Mouse (Mus musculus) 416B (cell line): Measurements from ENCODE around the gene Gng13.
A peak's percentile ranks its signal among the peaks of the same experiment; 100 is the strongest.
"Not testable (repeated sequence)": the region's sequence is repeated elsewhere in the genome, so short reads cannot be mapped to it uniquely, and the experiment has no call there.

Source experiments
- DNase-seq: peaks from one replicate; pipeline ENCODE4 v3.0.0; 2011; ENCODE audit warnings: low read depth

Gene Gng13

DNA sequence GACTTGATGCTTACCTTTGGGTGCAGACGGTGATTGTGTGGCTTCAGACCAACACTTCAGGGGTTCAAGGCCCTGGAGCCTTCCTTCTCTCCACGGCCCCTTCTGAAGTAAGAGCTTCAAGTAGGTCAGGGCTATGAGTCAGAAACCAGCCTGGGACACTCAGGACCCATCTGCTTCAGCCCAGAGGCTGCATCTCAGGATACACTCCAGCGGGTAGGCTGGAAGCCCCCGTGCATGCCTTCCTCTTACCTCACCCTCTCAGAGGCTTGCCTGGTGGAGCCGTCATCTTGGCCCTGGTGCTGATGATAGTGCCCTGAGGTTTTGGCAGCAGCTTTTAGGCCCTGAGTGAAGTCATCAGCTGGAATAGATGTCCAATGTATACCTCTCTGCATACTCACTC is 18.3 kb downstream of the Gng13 start:
- DNase-seq: no peak

DNA sequence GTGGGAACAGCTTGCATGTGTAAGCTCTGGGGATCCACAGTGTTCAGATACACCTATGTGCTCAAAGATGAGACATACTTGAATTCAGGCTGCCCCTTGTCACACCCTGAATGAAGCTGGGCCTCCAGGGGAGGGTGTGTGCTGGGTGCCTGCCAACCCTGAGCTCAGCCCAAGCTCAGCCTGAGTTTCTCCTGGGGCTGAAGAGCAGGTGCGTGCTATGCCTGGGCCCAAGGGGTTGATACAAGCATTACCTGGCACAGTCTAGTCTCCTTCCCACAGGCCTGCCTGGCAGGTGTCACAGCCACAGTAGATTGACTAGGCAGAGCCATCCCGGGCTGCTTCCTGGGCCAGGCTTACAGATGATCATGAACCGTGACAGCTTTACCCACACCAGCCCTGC is 18.8 kb downstream of the Gng13 start, which contains the start of gene Mslnl:
Gene Mslnl (plus strand): TSS at position 298 of the 400 bp plus-strand sequence.
- no peak for DNase-seq

DNA sequence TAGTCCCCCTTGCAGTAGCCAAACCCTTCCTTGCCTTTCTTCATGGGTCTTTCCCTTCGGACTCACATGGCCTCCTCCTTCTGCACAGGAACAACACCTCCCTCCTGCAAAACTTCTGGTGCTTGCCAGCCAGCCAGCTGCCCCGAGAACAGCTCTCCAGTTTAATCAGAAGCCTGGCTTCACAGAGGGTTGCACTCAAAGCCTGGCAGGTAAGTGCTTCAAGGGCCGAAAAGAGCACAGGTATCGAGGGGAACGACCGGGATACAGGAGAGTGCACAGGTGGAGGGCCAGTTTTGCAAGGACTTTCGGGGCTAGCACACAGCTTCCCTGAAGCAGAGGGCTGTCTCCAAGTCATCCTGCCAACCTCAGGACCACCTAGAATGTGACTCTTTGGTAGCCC is 21.9 kb downstream of the Gng13 start:
- no peak for DNase-seq

DNA sequence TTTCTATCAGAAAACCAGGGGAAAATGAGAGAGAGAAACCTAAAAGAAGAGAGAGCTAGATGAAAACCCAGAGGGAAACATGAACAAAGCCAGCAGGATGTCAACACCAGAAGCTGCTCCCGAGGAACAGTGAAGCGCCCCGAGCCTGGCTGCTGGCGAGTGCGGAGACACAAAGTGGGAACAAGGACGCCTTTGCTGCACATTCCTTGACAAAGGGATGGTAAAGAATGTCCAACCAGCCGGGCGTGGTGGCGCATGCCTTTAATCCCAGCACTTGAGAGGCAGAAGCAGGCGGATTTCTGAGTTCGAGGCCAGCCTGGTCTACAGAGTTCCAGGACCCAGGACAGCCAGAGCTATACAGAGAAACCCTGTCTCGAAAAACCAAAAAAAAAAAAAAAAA is 24.5 kb downstream of the Gng13 start:
- not testable (repeated sequence) for DNase-seq

DNA sequence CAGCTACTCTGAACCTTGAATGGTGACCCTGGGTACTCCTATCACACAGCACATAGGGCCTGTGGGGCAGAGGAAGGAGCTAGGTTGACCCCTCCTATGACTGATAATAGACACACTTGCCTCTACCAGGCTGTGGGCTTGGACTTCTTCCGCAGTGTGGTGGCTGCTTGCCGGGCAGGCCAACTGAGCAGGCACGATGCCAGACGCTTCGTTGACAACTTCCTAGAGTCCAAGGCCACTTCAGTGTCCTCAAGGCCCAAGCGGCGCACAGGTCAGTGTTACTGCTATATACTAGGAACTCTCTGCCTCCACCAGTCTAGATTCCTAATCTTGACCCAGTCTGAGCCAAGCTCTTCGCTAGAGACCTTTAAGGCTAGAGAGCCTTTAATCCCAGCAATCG is 26.9 kb downstream of the Gng13 start:
- peak; percentile 89 for DNase-seq

DNA sequence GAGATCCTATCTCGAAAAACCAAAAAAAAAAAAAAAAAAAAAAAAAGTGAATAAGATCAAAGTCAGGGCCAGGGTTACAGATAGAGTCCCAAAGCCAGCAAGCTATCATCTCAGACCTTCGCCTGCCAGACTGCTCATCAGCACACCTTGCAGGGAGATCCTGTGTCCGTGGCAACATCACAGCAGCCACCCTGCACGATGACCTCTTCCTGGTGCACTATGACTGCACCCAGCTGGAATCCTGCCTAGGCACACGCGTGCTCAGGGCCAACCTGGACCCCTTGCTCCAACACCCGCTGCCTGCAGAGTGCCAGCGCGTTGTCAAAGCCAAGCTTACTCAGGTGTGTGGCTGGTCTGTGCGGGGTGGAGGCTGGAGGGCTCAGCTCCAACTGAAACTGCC is 27.3 kb downstream of the Gng13 start:
- DNase-seq: no peak

DNA sequence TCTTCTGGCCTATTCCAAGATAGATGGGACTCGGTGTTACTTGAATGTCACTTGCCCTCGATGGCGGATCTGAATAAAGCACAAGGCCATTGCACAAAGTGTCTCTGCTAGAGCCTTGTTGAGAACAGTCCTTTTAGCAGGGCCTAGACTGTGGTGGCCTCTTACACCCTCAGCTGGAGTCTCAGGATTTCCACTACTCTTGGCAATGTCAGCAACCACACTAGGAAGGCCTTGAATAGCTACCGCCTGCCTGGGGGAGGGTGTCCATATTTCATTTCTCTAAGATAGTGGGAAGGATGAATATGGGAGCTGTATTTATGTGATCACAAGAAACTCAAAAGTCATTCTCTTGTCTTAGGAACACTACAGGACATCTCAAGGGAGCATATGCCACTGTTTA is 31.3 kb downstream of the Gng13 start:
- no peak for DNase-seq

DNA sequence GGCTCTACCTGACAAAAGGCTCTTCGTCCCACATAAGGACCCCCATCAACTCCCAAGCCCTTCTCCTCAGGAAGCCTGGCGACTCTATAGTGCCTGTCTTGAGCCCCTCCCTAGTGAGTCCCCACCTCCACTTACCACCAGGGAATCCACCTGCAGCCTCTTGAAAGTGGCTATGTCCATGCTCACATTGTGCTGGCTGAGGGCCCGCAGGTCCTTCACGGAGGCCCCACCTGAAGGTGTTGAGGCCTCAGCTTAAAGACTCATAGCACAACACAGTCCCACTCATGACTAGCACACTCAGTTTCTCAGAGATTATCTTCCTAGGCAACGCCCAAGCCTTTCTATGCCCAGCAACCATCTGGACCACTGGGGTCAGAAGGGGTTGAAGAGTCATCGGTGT is 32.3 kb downstream of the Gng13 start:
- no peak for DNase-seq

DNA sequence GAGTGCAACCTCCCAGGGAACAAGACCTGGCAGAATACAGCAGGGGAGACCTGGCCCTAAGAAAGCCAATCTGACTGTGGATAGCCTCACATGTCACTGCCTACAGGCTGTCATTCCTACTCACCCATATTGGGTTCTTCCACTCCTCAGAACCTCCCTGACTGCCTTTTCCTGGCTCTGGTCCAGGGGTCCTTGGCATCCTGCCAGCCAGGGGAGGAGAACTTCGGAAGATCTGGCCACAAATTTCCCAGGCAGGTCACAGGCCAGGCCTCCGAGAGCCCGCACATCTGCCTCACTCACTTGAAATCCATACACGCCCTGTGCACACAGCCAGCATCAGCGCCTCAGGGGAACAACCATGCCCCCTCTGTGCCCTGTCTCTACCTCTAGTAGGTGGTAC is 34.5 kb downstream of the Gng13 start:
- peak; percentile 26 for DNase-seq

DNA sequence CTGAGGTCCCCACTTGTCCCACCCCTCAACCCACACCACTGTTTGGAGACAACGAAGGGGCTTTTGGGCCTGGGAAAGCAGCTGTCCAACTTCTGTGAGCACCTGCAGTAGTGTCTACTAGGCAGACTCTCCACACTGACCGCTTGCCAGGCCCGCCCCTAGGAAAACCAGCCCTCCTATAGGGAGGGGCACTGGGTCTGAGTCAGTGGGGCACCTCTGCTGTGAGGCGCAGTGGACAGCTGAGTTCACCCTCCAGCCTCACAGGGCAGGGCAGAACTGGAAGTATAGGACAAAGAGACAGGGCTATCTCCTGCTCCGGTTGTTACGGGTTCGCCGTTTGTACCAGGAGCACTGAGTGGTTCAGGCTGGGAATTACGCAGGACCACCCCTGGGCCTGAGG is 37.3 kb downstream of the Gng13 start, which contains the start of gene Msln:
Gene Msln (minus strand): TSS at position 138 of the 400 bp plus-strand sequence.
- DNase-seq: no peak

DNA sequence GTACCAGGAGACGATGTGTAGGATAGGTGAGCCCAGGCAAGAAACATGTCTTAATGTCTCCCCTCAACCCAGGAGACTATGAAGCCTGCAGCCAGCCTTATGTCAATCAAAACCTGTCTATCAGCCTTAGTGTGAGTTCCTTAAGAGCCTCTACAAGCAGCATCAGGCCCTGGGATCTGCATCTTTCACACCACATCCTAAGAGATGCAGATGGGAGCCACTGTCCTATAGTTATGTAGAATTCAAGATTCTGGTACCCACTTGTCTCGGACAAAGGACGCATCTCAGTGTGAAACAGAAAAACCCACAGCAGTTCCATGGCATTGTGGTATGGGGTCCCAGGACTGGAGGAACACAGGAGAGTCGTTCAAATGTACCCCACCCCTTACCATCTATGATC is 38.1 kb downstream of the Gng13 start:
- DNase-seq: no peak

DNA sequence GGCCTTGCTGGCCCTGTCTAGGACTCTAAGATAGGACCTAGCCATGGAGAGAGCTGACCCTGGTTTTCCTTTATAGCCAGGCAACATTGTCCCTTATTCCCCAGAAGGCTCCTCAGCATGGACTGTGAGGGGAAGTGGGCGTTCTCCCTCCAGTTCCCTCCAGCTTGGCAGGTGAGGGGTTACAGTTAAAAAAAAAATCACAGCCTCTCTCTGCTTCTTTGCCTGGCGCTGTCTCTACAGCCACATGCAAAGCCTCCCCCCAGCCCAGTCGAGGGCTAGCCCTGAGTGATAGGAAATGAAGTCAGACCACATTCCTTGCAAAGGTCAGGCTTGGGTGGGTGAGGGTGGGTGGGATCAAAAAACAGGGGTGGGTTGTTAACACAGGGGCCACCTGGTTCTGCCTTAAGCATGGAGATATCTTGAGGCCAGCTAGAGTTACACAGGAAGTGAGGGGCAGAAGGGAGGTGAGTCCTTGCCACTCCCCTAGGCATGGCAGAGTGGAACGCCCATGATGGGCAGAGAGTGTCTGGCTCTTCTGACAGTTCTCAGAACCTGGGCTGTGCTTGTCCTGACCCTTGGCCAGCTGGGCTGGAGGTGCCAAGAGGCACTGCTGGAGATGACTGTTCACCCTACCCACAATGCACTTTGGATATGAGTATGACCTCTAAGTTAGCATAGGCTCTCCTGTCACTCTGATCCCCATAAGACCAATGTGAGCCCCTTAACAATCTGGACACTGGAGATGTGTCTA is 38.8 kb downstream of the Gng13 start:
- no peak for DNase-seq

DNA sequence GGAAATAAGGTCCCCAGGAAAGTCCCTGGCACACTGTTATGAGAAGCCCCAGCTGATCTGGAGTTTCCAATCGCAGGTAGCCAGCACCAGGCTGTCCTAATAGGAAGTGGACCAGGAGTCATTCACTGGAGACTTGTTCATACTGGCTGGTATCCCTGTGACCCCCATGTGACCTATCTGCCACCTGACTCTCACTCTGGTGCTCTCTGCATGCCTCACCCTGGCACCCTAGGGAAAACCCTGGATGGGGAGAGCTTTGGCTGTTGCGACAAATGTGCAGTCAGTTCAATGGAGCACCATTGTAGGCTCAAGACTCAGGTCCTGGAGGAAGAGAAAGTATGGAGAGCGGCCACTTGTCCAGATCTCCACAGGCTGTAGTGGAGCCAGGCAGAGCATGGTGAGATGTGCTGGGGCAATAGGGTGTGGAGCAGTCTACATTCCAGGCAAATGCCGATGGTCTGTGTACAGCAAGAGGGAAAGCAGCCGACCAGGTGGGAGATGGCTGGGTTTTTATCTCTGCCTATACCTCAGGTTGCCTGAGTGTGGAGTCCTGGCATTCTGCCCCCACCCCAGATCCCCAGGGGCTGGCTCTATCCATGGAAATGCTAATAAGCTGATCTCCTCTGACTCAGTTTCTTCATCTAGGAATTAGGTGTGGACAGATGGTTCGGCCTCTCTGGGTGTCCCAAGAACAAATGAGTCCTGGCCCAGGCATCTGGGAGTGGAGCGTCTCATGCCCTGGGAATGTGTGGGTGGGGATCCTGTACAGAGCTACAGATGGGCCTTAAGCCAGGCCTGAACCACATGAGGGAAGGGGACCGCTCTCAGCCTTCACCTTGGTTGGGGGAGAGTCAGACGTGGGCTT is 39.6 kb downstream of the Gng13 start:
- DNase-seq: no peak

DNA sequence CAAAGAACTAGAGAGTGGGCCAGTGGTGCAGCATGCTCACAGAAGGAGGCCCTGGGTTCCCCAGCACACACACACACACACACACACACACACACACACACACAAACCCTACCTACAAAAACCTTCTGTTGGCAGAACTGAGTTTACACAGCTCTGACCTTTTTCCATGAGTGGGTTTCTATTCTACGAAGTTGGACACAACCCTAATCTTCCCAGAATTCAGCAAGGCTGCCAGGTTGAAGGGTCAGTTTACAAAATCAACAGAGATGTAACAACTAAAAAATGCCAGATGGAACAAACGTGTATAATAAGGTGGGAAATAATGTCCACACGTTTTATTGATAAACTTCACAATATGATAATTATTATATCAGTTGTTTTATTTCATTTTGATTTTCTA is 40.7 kb downstream of the Gng13 start:
- DNase-seq: no peak

DNA sequence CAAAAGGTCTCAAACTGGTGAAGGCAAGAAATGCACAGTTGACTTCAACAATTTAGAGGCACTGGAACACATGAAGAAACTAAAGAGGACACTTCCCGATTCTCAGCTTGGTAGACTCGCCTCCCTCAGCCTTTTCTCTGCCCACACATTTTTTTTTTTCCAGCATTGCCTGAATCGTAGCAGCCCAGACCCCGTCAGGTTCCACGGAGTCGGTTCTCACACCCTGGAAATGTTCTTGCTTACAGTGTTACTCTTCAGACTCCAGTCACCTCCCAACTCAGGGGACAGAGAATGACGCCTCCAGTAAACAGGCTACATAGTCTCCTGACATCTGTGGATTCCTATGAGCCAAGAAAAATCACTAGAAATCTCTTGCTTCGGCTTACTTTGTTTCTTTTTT is 43.2 kb downstream of the Gng13 start:
- no peak for DNase-seq

DNA sequence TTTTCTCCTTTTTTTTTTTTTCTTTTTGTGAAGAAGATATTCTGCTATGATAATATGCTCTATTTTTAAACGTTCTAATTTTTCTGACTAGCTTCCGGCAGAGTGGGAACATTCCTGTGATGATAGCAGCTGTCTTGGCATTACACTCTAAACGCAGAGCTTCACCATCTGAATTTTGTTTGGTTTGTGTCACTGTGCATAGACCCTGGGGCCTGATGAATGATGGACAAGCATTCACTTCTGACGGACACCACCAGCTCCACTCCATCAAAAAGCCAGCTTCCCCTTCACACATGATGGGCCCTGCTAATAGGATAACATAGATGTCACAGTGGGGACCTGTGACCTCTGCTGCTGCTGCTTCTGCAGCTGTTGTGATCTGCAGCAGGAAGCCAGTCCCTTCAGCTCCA is 44.6 kb downstream of the Gng13 start:
- DNase-seq: no peak

DNA sequence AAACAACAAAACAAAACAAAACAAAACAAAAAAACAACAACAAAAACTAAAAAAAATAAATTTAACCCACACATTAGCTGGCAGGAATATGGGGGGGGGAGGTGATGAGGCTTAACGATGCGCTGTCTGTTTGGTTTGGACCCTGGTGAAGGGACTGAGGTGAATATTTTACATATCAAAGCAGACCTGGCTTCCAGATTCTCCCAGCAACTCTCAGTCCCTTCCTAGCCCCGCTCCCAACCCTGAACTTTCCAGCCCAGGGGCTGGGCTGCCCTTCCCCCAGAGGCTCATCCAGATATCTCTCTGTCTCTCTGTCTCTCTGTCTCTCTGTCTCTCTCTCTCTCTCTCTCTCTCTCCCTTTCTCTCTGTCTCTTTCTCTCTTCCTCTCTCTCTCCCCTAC is 45.6 kb downstream of the Gng13 start:
- DNase-seq: no peak

DNA sequence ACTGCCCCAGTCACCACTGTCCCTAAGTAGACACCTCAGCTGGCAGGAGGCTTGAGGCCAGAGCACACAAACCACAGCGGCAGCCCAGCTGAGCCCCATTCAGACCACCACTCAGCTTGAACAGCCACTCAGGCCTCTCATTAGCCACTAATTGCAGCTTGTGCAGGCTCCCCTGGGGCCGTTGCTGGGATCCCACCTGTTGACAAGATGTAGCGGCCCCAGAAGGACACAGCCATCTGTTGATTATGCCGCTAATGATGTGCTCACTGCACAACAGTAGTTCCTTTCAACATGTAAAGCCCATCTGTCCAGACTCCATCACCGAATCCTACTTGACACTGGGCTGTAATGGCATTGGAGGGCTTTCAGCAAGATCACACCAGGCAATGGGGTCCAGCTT is 48.9 kb downstream of the Gng13 start:
- DNase-seq: no peak
